Mouse (Mus musculus) fat pad, adult 2 months (tissue): ENCODE data around the gene Ero1lb.

Source experiments
- DNase-seq: peaks from one replicate; pipeline ENCODE4 v3.0.0-alpha.2; 2011; ENCODE audit warnings: low read depth, low spot score; ENCODE audit errors: extremely low read depth

Gene Ero1lb

DNA sequence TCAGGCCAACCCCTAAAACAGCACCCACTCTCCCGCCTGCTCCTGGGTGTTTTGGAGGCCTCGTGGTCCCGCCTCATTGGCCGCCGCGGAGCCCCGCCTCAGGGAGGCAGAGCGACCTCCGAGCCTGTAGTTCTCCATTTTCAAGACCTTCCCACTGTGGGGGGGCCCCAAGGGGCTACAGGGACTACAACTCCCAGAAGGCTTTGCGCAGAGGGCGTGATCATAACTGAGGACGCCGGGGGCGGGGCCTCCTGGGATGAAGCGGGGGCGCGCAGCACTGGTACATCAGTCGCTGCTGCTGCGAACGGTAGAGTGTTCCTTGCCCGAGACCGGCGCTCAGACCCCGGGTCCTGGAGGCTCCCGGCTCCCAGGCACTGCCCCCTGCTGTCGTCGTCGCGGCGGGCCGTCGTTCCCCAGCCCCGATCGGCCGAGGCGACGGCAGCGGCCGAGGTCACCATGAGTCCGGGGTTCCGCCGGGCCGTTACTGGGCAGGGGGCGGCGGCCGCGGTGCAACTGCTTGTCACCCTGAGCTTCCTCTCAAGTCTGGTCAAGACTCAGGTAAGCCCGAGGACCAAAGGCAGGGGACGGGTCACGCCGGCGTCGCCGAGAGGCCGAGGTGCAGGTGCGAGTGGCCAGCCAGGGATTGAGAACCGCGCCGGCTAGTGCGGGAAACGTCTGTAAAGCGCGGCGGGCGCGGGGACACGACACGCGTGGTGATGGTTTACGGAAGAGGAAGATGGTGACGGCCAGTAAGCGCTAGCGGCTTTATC, at the start of gene Ero1lb:
Gene Ero1lb, plus strand, starts transcription at position 254 of the 770 bp plus-strand sequence.
- peak; percentile 47 for DNase-seq

DNA sequence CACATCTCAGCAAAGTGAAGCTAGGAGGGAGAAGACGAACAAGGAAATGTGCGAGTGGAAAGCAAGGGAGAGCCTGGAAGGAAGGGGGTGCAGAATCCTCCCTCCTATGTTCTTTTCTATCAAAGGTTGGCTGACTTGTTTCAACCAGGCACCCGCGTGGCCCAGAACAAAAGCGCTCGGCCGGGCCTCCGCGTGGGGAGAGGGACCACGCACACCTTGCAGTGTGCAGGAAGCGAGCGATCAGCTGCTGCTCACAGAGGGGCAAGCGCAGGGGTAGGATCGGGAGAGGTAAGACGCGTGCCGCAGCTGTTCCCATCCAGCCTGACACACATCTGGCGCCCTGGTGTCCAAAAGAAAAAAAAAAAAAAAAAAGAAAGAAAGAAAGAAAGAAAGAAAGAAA, 46.3 kb upstream of the Ero1lb start:
- DNase-seq: no peak

DNA sequence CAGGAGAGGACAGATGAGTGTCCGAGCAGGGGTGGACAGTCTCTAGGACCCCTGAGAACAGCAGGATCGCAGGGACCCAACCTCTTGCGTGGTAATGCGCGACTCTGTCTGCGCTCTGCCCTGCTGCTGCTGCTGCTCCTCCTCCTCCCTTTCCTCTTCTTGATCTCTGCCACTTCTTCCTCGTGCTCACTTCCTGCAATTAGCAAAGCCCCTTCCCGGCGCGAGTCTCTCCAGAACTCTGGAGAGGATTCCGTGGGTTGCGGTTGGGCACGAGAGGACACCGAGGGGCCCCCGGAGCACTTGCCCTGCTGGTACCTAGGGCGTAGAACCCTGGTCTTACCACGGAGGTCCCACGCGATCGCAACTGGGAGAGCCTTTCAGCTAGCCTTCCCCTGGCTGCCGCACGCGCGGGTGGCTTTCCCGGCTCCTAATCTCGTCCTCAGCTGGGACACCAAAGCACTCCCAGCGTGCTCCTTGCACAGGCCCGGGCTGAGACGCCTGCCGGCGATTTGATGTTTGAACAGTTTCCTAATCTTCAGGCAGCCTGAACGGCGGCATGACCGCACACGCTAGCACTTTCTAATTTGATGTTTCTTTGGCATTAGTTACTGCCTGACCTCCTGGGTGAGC, 45.6 kb upstream of the Ero1lb start, which contains the start of gene Edaradd:
Gene Edaradd, minus strand, starts transcription at position 484 of the 630 bp plus-strand sequence.
- peak; percentile 63 for DNase-seq

DNA sequence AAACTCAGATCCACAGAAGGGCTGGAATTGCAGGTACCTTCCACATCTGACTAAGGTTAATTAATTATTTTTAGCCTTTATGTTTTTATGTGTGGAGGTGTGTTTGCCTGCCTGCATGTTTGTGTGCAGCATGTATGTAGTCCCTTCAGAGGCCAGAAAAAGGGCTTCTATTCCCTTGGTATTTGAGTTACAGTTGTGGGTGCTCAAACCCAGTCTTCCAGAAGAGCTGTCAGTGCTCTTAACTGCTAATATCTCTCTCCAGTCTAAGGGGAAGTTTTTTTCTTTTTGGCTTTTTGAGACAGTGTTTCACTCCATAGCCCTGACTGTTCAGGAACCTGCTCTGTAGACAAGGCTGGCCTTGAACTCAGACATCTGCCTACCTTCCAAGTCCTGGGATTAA, 43.3 kb upstream of the Ero1lb start:
- no peak for DNase-seq

DNA sequence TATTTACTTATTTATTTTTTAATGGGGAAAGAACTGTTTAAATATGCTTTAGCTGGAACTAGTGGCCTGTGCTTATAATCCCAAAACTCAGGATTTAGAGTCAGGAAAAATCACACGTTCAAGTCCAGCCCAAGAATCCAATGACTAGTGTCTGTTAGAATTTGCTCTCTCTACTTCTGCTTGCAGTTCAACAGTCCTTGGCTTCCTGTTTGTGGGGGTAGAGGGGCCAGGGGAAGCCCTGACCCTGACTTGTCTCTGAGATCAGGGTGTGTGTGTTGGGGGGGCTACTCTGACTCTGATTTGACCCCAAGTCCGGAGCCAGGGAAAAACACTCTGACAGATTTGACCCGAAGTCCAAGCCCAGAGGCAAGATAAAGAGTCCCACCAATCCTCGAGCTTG, 40.0 kb upstream of the Ero1lb start:
- DNase-seq: no peak

DNA sequence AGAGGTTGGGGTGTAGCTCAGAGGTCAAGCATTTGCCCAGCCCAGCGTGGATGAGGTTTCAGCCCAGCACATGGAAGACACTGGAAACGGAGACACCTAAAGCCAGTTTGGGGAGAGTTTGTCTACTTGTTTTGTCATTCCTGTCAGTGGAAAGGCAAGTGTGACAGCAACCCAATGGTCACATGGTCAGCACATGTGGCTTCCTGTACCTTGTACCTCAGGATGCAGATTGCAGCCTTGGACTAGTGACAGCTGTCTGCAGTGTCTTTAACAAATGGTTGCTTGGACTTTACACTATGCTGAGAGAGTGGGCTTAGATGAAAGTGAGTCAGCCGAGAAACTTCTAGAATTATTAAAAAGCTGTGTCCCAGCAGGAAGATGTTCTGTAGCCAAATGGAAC, 31.0 kb upstream of the Ero1lb start:
- DNase-seq: no peak

DNA sequence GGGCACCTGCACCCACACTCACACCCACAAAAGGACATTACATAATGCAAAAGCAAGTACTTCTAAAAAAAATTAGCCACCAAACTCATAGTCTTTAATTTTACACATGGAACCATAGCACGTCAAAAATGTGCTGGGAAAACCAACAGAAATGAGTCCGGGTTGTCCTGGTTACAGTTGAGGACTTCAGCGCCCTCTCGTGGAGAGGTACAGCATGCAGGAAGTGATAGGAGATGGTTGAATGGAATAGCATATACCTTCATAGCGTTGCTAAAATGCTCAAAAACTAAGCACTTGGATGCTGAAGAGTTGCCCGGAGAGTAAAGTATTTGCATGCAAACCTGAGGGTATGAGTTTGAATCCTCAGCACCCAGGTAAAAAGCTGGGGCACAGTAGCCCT, 27.7 kb upstream of the Ero1lb start:
- no peak for DNase-seq

DNA sequence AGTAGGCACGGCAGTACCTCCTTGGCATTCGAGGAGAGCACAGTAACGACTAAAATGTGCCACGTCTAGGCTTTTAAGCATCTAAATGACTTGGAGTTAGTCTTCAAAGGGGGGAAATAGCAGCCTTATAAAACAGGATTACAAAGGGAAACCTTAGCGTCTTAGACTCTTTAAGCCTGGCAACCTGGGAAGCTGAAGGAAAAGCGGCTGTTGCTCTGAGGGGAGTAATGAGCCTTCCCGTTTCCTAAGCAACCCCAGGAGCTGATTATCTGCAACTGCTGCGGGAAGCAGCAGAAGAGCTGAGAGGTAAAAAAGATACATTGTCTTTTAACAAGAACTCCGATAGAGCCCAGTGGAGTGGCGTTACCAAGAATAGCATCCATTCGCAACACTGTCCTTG, 26.0 kb upstream of the Ero1lb start:
- DNase-seq: no peak

DNA sequence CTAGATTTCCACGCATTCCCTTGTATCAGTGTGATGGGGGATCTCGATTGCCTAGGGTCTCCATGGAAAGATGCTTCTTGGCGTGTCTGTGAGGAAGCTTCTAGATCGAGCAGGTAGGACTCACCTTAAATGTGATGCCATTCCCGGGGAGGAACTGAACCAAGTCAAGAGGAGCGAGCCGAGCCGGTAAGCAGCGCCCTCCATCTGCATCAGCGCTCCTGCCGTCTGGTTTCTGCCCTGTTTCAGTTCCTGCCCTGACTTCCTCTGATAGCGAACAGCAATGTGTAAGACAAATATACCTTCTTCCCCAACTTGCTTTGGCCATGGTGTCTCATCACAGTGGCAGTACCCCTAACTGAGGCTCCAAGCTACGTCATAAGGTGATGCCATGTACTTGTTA, 25.6 kb upstream of the Ero1lb start:
- no peak for DNase-seq

DNA sequence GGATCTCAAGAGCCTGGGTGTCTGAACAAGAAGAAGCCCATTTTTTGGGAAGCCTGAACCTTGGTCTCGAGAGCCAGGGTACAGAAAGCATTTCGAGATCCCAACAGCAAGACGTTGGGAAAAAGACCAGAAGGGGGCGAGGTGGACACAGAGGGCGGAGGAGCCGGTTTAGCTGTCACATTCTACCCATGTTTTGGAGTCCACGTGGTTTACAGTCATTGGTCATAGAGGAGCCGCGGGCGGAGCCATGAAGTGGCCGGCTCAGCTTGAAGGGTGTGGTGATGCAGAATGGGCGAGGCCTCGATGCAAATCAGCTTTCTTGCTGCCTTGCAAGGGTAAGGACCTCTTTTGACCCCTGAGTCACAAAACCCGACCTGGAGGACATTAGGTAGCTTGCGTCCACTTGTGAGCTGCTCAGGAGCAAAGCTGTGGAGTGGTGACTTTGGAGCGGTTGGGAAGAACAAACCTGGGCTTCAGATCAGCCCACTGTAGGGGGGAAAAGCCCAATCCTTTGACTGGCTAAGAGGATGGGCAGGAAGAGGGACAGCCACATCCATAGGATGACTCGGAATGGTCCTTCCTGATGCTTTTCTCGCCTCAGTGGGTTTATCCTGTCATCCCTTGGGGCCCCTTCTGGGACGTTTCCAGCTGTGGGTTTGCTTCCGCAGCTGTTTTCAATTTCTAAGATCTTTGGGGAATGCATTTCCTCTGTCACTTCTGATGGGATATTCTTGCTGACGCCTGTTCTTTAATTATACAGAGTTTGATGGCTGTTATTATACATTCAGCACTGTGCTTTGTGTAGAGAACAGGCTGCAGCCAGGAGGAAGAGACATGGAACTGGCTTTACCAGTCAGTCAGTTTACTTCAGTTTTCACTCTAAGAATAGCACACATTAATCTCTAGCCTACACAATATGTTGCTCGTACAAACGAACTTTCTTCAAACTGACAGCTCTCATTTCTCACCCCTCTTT, 23.4 kb upstream of the Ero1lb start:
- no peak for DNase-seq

DNA sequence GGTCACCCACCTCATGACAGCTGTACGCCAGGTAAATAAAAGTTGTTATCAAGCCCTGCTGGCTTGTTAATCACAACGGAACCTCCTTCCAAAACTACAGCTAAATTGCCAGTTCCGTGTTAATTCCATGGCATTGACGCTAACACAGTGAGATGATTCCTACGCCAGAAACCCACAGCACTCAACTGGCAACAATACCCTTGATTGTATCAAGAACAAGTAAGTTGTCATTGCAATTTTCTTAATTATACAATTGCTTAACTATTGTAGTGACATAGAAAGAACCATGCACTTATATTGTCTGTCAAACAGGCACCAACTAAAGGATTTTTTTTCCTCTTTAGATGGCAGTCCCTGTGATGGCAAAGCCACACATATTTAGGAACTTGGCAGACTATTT, 22.4 kb upstream of the Ero1lb start:
- no peak for DNase-seq

DNA sequence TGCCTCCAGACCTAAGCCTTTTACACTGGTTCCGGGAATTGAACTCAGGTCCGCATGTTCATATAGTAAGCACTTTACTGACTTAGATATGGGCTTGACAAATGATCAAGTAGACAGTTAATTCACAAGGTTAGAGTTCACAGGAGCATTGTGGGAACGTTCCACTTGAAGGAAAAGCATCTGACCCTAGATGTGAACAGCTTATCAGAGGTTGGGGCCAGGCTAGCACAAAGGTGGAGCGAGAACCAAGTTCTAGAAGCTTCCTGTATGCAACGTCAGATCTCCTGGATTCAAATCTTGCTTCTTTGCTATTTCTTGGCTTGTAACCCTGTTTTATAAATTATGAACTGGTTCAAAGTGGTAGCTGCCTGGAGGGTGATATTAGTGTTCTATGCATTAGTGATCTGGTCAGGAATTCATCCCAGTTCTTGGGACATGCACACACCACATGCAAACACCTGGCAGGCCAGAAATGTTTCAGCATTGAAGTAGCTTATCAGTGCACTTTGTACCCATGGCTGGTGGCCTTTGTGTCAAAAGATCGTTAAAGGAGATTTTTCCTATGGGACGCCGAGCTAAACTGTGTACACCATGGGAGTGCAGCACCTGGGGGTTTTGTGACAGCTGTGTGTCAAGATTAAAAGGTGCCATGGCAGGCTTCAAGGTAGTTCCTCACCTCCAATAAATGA, 21.6 kb upstream of the Ero1lb start:
- no peak for DNase-seq

DNA sequence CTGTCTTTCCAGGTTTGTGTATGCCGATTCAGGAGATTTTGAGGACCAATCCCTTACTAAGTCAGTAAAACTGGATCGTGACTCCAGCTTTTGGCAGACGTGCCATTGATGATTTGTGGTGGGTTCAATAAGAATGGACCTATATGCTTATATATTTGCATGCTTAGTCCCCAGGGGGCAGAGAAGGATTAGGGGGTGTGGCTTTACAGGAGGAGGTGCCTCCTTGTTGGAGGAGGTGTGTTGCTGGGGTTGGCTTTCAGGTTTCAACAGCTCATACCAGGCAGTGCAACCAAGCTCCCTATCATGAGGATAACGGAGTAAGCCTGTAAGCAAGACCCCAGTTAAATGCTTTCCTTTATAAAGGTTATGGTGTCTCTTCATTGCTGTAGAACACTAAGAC, 11.5 kb upstream of the Ero1lb start:
- no peak for DNase-seq

DNA sequence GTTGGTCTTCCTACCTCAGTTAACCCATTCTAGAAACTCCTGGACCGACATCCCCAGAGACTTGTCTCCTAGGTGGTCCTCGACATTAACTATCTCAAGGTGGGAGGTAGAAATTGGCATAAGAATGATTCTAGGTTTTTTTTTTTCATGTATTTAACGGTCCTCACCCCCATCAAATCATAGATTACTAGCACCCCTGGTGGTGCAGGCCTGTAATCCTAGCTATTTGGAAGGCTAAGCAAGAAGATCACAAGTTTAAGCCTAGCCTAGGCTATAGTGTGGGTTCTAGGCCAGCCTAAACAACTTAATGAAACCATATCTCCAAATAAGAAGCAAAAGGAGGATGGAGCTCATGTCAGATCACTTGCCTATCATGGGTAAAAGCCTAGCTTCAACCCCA, 6.6 kb upstream of the Ero1lb start:
- DNase-seq: no peak

DNA sequence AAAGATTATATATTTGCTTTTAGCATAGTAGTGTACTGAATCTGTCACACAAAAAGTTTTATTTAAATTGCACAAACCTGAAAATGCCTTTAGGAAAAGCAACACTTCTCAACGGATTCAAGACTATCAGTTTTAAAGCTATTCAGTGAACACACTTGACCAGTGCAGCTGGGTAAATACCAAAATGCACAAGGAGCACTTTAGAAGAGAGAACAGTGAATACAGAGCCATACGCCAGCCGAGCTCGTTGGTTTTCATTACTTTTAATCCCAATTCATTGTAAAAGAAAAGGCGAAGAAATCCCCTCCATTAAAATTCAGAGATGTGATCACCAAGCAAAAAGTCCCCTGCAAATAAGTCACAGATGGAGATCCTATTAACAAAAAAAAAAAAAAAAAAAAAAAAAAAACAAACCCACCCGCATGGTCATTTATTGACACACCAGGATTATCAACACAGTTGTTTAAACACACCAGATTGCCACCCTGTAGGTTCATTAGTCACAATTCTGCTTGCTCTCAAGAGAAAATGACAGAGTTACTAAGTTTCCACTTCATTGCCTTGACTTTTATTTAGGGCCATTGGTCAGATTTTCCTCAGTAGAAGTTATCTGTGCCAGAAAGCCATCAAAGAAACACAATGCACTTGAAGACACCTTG, 6.1 kb upstream of the Ero1lb start:
- DNase-seq: no peak

DNA sequence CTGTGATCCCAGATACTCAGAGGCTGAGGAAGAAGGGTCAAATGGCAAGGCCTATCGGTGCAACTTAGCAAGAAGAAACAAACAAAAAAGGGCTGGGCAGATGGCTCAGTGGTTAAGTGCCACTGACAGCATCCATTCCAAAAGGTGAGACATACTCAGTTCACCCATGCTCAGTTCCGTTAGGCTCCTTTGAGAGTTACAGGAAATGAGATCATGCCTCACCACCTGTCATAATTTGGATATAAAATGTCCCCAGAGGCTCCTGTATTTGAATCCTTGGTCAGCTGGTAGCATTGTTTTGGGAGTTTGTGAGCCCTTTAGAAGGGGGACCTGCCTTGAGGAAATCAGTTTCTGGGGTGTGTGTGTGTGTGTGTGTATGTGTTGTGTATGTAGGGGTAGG, 3.9 kb upstream of the Ero1lb start:
- DNase-seq: no peak

DNA sequence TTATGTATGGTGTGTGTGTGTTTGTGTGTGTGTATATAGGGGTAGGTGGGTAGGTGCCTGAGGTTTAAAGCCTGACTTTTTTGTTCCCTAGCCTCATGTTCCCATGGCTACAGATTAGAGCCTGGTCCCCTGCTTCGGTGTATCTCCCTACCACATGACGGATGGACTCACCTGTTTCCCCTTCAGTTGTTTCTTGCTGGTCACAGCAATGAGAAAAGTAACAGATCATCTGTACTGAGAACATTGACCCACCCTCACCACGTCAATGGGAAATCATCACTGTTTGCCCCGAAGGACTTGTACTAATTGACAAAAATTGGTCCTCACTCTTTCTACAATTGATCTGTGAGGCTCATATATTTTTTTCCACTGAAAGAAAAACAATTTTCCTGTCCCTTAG, 3.4 kb upstream of the Ero1lb start:
- DNase-seq: no peak

DNA sequence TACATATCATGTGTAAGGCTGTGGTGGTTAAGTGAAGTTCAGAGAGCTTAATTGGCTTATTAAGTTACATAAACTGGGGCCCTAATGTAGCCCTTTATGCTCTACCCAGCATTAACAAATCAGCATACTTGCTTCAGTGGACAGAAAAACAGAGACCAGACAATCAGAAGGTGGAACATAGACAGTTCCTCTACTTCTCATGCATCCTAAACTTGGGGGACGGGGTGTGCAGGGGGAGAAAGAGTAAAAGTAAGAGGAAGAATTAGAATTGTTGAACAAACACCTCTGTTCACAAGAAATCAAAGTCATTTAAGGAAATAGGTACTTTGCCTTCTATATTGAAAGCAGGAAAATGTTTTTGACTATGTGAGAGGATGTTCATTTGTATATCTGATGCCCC, 2.3 kb downstream of the Ero1lb start:
- DNase-seq: no peak

DNA sequence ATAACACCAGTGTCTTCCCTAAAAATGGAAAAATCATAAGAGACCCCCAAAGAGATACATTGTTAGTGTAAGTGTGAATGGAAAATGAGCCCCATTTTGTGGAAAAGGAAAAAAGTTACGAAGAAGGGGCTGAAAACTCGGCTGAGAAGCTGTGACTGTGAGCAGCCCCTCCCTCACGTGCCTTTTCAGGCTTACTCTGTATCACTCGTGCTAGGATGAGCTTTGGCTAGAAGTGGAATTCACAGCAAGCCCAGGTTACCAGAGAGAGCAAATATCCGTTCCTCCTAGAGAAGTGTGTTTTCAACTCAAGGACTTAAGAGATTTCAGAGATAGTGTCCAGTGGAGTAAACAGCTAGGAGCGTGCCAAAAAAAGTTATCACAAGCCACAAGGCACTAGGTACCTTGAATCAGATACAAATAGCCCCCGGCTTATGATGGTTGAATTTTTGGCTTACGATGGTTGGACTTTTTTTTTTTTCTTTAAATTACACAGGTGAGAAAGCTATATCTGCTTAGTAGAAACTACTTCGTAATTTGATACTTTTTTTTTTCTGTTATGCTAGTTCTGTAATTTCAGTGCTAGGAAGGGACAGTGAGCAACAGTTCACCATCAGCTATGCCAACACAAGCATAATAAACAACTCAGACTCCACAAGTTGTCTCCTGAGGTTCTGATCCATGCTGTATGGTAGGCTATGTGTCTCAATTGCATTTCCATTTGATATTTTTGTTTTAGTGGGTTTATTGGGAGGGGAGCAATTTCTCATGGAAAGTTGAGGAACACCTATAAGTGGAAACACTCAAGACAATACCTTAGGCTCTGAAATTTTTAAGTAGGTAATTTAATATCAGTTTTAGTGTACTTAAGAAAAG, 3.2 kb downstream of the Ero1lb start:
- DNase-seq: no peak

DNA sequence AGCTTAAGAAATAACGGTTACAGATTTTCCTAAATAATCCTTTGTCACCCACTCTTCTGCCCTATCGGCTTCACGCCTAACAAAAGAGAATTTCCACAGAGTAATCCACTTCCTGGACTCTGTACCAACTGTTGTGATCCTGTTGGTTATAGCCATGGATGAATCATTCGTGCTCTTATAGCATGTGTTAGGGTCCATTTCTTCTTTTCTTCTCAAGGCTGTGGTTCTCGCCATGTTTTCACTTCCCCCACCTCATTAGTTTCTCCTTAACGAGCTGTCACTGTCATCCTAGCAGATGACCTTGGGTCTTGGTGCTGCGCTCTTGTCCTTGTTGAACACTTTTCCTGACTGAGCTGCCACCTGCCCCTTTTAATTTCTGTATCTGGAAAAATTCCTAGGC, 4.1 kb downstream of the Ero1lb start:
- DNase-seq: no peak
